Mouse (Mus musculus): ENCODE data around the gene Acin1. TPM values are rescaled to one million over a fixed set of nuclear protein-coding genes. Genes with fewer than 3 reads are reported as not detected.

Gene Acin1
- total and polyA plus RNA-seq, 2 experiments from 2014 or later = 108 to 122 TPM

- WGBS = 67% methylated on average over 10 of the region's 10 CpGs
- no peaks in the 10 kb centered on the region for H3K4me1 ChIP-seq (ENCODE audit: insufficient read depth, low read length)
- ATAC-seq (ENCODE audit: low FRiP score) = 0 out of 2 replicates have a peak, but pooled peaks have one; percentile 41
- H3K36me3 ChIP-seq (ENCODE audit: insufficient read depth, low read length) = no peaks in the 10 kb centered on the region
- no peaks in the 10 kb centered on the region for H3K9me3 ChIP-seq (ENCODE audit: low read length)
- H3K9ac ChIP-seq (replicated peaks; ENCODE audit: low read length, poor library complexity, severe bottlenecking) = no peak overlapping the region
- H3K27me3 ChIP-seq (ENCODE audit: insufficient read depth, low read length) = no peaks in the 10 kb centered on the region
- H3K27ac ChIP-seq (ENCODE audit: low read depth, low read length) = peak overlapping the region; percentile 7; the same call in 1 of the 2 replicates
- TF ChIP-seq CTCF (IDR thresholded peaks at IDR 0.05) = no peak
- no peak overlapping the region for H3K4me2 ChIP-seq (ENCODE audit: low read depth, low read length, poor library complexity, severe bottlenecking)
- peak; percentile 42 for DNase-seq (ENCODE audit: low spot score)
- no peak overlapping the region for H3K4me3 ChIP-seq (ENCODE audit: low read depth, low read length)
Observed at GRCm38 (mm10) chr14:54592319-54592934, 94.3 kb downstream of the Acin1 start.

MicroRNA genes within 50 kb of the gene (microRNA counts, 519-probe panel; counts per million panel counts)
- microRNA mmu-miR-686 = 528 counts per million, percentile 58 among the panel's probes with 10 or more counts

Small RNA genes lying within 50 kb of the gene (microRNA-seq; reads per million reads assigned to microRNA genes)
- gene Mir686 (ENCODE audit: borderline number of aligned reads) = not detected
- gene Mir6948 (ENCODE audit: borderline number of aligned reads) = not detected

Other genes starting within 250 kb of the Acin1 start
- gene Lrp10, start 222.8 kb downstream of the Acin1 start, total RNA-seq (2014; rRNA removed) = 40.2 and 42.1 TPM in 2 replicates
- 29.7 and 31.9 TPM in 2 replicates for gene Lrp10, start 222.8 kb downstream of the Acin1 start, polyA plus RNA-seq (2015; fragmentation: Nextera tagmentation; extraction: Ambion mirVana)
- 35.6 and 47.4 TPM in 2 replicates for gene Rem2, start 210.8 kb downstream of the Acin1 start, total RNA-seq (2014; rRNA removed)
- gene Rem2, start 210.8 kb downstream of the Acin1 start, polyA plus RNA-seq (2015; fragmentation: Nextera tagmentation; extraction: Ambion mirVana) = 33.0 and 34.0 TPM in 2 replicates
- gene Prmt5, start 169.4 kb downstream of the Acin1 start, total RNA-seq (2014; rRNA removed) = 79.6 and 92.9 TPM in 2 replicates
- gene Prmt5, start 169.4 kb downstream of the Acin1 start, polyA plus RNA-seq (2015; fragmentation: Nextera tagmentation; extraction: Ambion mirVana) = 83.4 and 85.2 TPM in 2 replicates
- 13.3 and 13.7 TPM in 2 replicates for gene Haus4, start 132.3 kb downstream of the Acin1 start, total RNA-seq (2014; rRNA removed)
- 13.2 and 14.3 TPM in 2 replicates for gene Haus4, start 132.3 kb downstream of the Acin1 start, polyA plus RNA-seq (2015; fragmentation: Nextera tagmentation; extraction: Ambion mirVana)
- gene Ajuba, start 109.4 kb downstream of the Acin1 start, total RNA-seq (2014; rRNA removed) = 8.1 and 8.2 TPM in 2 replicates
- gene Ajuba, start 109.4 kb downstream of the Acin1 start, polyA plus RNA-seq (2015; fragmentation: Nextera tagmentation; extraction: Ambion mirVana) = 3.5 and 3.9 TPM in 2 replicates
- 4.6 and 8.7 TPM in 2 replicates for gene 4931414P19Rik, start 80.9 kb downstream of the Acin1 start, total RNA-seq (2014; rRNA removed)
- 2.2 and 2.8 TPM in 2 replicates for gene 4931414P19Rik, start 80.9 kb downstream of the Acin1 start, polyA plus RNA-seq (2015; fragmentation: Nextera tagmentation; extraction: Ambion mirVana)
- 157 and 197 TPM in 2 replicates for gene Psmb5, start 68.9 kb downstream of the Acin1 start, total RNA-seq (2014; rRNA removed)
- gene Psmb5, start 68.9 kb downstream of the Acin1 start, polyA plus RNA-seq (2015; fragmentation: Nextera tagmentation; extraction: Ambion mirVana) = 404 and 427 TPM in 2 replicates
- gene Psmb11, start 65.5 kb downstream of the Acin1 start, total RNA-seq (2014; rRNA removed) = not detected in 2 replicates
- 0.27 TPM in 1 of 2 replicates, not detected in the other for gene Psmb11, start 65.5 kb downstream of the Acin1 start, polyA plus RNA-seq (2015; fragmentation: Nextera tagmentation; extraction: Ambion mirVana)
- not detected in 2 replicates for gene Gm17606, start 46.0 kb downstream of the Acin1 start, total RNA-seq (2014; rRNA removed)
- not detected in 2 replicates for gene Gm17606, start 46.0 kb downstream of the Acin1 start, polyA plus RNA-seq (2015; fragmentation: Nextera tagmentation; extraction: Ambion mirVana)
- 45.3 and 49.7 TPM in 2 replicates for gene Cdh24, start 45.6 kb downstream of the Acin1 start, total RNA-seq (2014; rRNA removed)
- gene Cdh24, start 45.6 kb downstream of the Acin1 start, polyA plus RNA-seq (2015; fragmentation: Nextera tagmentation; extraction: Ambion mirVana) = 8.5 and 9.0 TPM in 2 replicates
- gene 1700123O20Rik, start 715 bp downstream of the Acin1 start, total RNA-seq (2014; rRNA removed) = 44.2 and 46.5 TPM in 2 replicates
- 61.1 and 67.6 TPM in 2 replicates for gene 1700123O20Rik, start 715 bp downstream of the Acin1 start, polyA plus RNA-seq (2015; fragmentation: Nextera tagmentation; extraction: Ambion mirVana)
- not detected in 2 replicates for gene Gm29776, start 11.9 kb upstream of the Acin1 start, total RNA-seq (2014; rRNA removed)
- 0.07 and 0.31 TPM in 2 replicates for gene Gm29776, start 11.9 kb upstream of the Acin1 start, polyA plus RNA-seq (2015; fragmentation: Nextera tagmentation; extraction: Ambion mirVana)
- not detected in 2 replicates for gene Cebpe, start 25.2 kb upstream of the Acin1 start, total RNA-seq (2014; rRNA removed)
- gene Cebpe, start 25.2 kb upstream of the Acin1 start, polyA plus RNA-seq (2015; fragmentation: Nextera tagmentation; extraction: Ambion mirVana) = not detected in 2 replicates
- gene Slc7a8, start 95.0 kb upstream of the Acin1 start, total RNA-seq (2014; rRNA removed) = 10.3 and 11.3 TPM in 2 replicates
- 8.8 and 9.7 TPM in 2 replicates for gene Slc7a8, start 95.0 kb upstream of the Acin1 start, polyA plus RNA-seq (2015; fragmentation: Nextera tagmentation; extraction: Ambion mirVana)
- gene Rnf212b, start 127.2 kb upstream of the Acin1 start, total RNA-seq (2014; rRNA removed) = 0.38 TPM in 1 of 2 replicates, not detected in the other
- gene Rnf212b, start 127.2 kb upstream of the Acin1 start, polyA plus RNA-seq (2015; fragmentation: Nextera tagmentation; extraction: Ambion mirVana) = not detected in 2 replicates
- gene Homez, start 184.0 kb upstream of the Acin1 start, total RNA-seq (2014; rRNA removed) = 6.9 and 9.4 TPM in 2 replicates
- gene Homez, start 184.0 kb upstream of the Acin1 start, polyA plus RNA-seq (2015; fragmentation: Nextera tagmentation; extraction: Ambion mirVana) = 8.0 and 9.6 TPM in 2 replicates
- 27.1 and 37.2 TPM in 2 replicates for gene Ppp1r3e, start 190.6 kb upstream of the Acin1 start, total RNA-seq (2014; rRNA removed)
- 2.8 and 4.1 TPM in 2 replicates for gene Ppp1r3e, start 190.6 kb upstream of the Acin1 start, polyA plus RNA-seq (2015; fragmentation: Nextera tagmentation; extraction: Ambion mirVana)
- gene Bcl2l2, start 196.4 kb upstream of the Acin1 start, total RNA-seq (2014; rRNA removed) = 23.1 and 31.2 TPM in 2 replicates
- gene Bcl2l2, start 196.4 kb upstream of the Acin1 start, polyA plus RNA-seq (2015; fragmentation: Nextera tagmentation; extraction: Ambion mirVana) = 2.9 and 3.7 TPM in 2 replicates
- gene Gm20521, start 196.5 kb upstream of the Acin1 start, total RNA-seq (2014; rRNA removed) = 0.82 TPM in 1 of 2 replicates, not detected in the other
- gene Gm20521, start 196.5 kb upstream of the Acin1 start, polyA plus RNA-seq (2015; fragmentation: Nextera tagmentation; extraction: Ambion mirVana) = 1.4 and 1.6 TPM in 2 replicates
- 95.1 and 115 TPM in 2 replicates for gene Pabpn1, start 205.6 kb upstream of the Acin1 start, total RNA-seq (2014; rRNA removed)
- 139 and 162 TPM in 2 replicates for gene Pabpn1, start 205.6 kb upstream of the Acin1 start, polyA plus RNA-seq (2015; fragmentation: Nextera tagmentation; extraction: Ambion mirVana)
- 495 and 558 TPM in 2 replicates for gene Slc22a17, start 226.2 kb upstream of the Acin1 start, total RNA-seq (2014; rRNA removed)
- gene Slc22a17, start 226.2 kb upstream of the Acin1 start, polyA plus RNA-seq (2015; fragmentation: Nextera tagmentation; extraction: Ambion mirVana) = 345 TPM in 2 replicates
- 24.0 and 41.4 TPM in 2 replicates for gene Efs, start 239.2 kb upstream of the Acin1 start, total RNA-seq (2014; rRNA removed)
- 8.5 and 8.9 TPM in 2 replicates for gene Efs, start 239.2 kb upstream of the Acin1 start, polyA plus RNA-seq (2015; fragmentation: Nextera tagmentation; extraction: Ambion mirVana)
- gene Il25, start 245.8 kb upstream of the Acin1 start, total RNA-seq (2014; rRNA removed) = 1.1 TPM in 1 of 2 replicates, not detected in the other
- 0.38 and 0.48 TPM in 2 replicates for gene Il25, start 245.8 kb upstream of the Acin1 start, polyA plus RNA-seq (2015; fragmentation: Nextera tagmentation; extraction: Ambion mirVana)
- 26.4 and 44.8 TPM in 2 replicates for gene Cmtm5, start 249.3 kb upstream of the Acin1 start, total RNA-seq (2014; rRNA removed)
- gene Cmtm5, start 249.3 kb upstream of the Acin1 start, polyA plus RNA-seq (2015; fragmentation: Nextera tagmentation; extraction: Ambion mirVana) = 27.0 and 27.5 TPM in 2 replicates

All from midbrain, postnatal 0 days (tissue).